Mouse (Mus musculus) midbrain, embryonic 10.5 days (tissue): ENCODE measurements around the gene Ube2l6. TPM values are rescaled to one million over a fixed set of nuclear protein-coding genes. Genes with fewer than 3 reads are reported as not detected.

Experiments
- DNase-seq: peaks from one replicate; pipeline ENCODE4 v3.0.0-alpha.2; 2017; ENCODE audit warnings: low spot score
- H3K27ac ChIP-seq: fragments of 300-500 bp; sonication (generic); replicated peaks from 2 replicates; pipeline ENCODE4 v1.5.1; 2016; ENCODE audit warnings: mild to moderate bottlenecking
- H3K27me3 ChIP-seq: fragments of 300-500 bp; sonication (generic); 2 replicates; pipeline ENCODE4 v1.6.1; 2016; ENCODE audit warnings: low read depth, mild to moderate bottlenecking; ENCODE audit not compliant: poor library complexity, severe bottlenecking
- H3K36me3 ChIP-seq: fragments of 300-500 bp; sonication (generic); 2 replicates; pipeline ENCODE4 v1.6.1; 2016; ENCODE audit warnings: mild to moderate bottlenecking, moderate library complexity
- H3K4me1 ChIP-seq: fragments of 300-500 bp; sonication (generic); 2 replicates; pipeline ENCODE4 v1.6.1; 2016
- H3K4me3 ChIP-seq: fragments of 300-500 bp; sonication (generic); 2 replicates; pipeline ENCODE4 v1.5.1; 2016; ENCODE audit warnings: mild to moderate bottlenecking, moderate library complexity
- H3K9me3 ChIP-seq: fragments of 300-500 bp; sonication (generic); replicated peaks from 2 replicates; pipeline ENCODE4 v1.6.1; 2016; ENCODE audit warnings: mild to moderate bottlenecking
- WGBS: fragments of 180-500 bp; shearing (Covaris S2); methylation state at CpG from one replicate; pipeline ENCODE4 v1.1.7; 2016; 5-methylcytosine and 5-hydroxymethylcytosine counted together
- polyA plus RNA-seq: library from polyadenylated mRNA; unstranded; fragments of >200 nt; fragmentation: Nextera tagmentation; extraction: Ambion mirVana; gene quantifications from 2 replicates; pipeline ENCODE4 v1.2.1, GENCODE M21; 2016

The Ube2l6 gene
- polyA plus RNA-seq, 1 experiment from 2014 or later, result 33.0 TPM

GRCm38 (mm10) chr2:84774751-84775150 lies 23.9 kb upstream of the Ube2l6 start:
- no peaks in the 10 kb centered on the region for H3K9me3 ChIP-seq
- H3K27me3 ChIP-seq, result 0 out of 2 replicates have a peak, but pooled peaks cover 4% of the 10 kb centered on the region
- H3K4me3 ChIP-seq, result peak overlapping the region; percentile 49
- peaks cover 34% of the 10 kb centered on the region for H3K4me1 ChIP-seq
- DNase-seq, result peak; percentile 88
- H3K36me3 ChIP-seq, result peaks cover 4% of the 10 kb centered on the region; the same call in 1 of the 2 replicates
- WGBS, result under 1% methylated on average over 14 of the region's 15 CpGs
- H3K27ac ChIP-seq, result peak overlapping the region; percentile 91

- 0 out of 2 replicates have a peak, but pooled peaks cover 4% of the 10 kb centered on the region for H3K27me3 ChIP-seq
- 63% methylated on average over 9 of the region's 9 CpGs for WGBS
- no peaks in the 10 kb centered on the region for H3K36me3 ChIP-seq
- DNase-seq, result peak; percentile 26
- peak within 1 kb of the TSS; percentile 49 for H3K4me3 ChIP-seq
- no peaks in the 10 kb centered on the region for H3K9me3 ChIP-seq
- peak within 1 kb of the TSS; percentile 91 for H3K27ac ChIP-seq
- peaks cover 34% of the 10 kb centered on the region for H3K4me1 ChIP-seq
Observed at GRCm38 (mm10) chr2:84775241-84775640, 23.4 kb upstream of the Ube2l6 start, which contains the start of gene Serping1. Gene Serping1, minus strand, starts transcription at chr2:84775444.

DNA sequence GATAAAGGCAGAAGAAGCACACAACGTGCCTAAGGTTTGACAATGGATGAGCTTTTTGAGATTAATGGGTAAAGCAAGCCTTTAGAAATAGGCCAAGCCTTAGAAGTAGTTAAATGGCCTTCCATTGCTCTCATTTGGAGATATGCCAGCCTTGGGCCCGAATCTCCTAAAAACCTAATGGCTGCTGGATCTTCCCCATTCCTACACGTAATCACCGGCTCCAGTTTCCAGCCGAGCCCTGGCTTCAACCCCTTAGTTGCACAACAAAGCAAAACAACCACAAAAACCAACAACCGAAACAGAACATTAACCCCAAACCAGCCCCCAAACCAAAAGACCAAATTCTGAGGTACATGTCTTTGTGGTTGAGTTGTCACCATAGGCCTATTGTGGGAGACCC lies 23.0 kb upstream of the Ube2l6 start:
- Histone ChIP-seq H3K27ac (peak overlapping the region; percentile 91), H3K27me3 (0 out of 2 replicates have a peak, but pooled peaks cover 4% of the 10 kb centered on the region), H3K36me3 (no peaks in the 10 kb centered on the region), H3K4me1 (peaks cover 34% of the 10 kb centered on the region), H3K9me3 (no peaks in the 10 kb centered on the region), H3K4me3 (no peak overlapping the region)
- 84% methylated on average over 6 of the region's 6 CpGs for WGBS
- no peak for DNase-seq

DNA sequence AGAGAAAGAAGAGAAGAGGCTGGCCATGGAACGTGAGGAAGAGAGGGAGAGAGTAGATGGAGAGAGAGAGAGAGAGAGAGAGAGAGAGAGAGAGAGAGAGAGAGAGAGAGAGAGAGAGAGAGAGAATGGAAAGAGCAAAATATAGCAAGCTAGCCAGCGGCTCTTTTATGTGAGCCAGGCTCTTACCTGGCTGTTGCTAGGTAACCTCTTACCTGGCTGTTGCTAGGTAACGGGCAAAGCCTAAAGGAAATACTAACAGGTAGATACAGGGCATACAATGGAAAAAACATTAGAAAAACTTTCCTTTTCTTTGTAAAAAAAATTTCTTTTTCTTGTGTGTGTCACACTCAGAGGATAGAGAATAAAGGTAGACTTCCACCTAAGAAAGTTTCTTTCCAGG lies 20.9 kb upstream of the Ube2l6 start:
- Histone ChIP-seq H3K27me3 (0 out of 2 replicates have a peak, but pooled peaks cover 4% of the 10 kb centered on the region), H3K9me3 (no peaks in the 10 kb centered on the region), H3K4me1 (peaks cover 34% of the 10 kb centered on the region), H3K4me3 (no peak overlapping the region), H3K27ac (peak overlapping the region; percentile 46), H3K36me3 (no peaks in the 10 kb centered on the region)
- DNase-seq, result no peak
- 61% methylated on average over 3 of the region's 3 CpGs for WGBS

DNA sequence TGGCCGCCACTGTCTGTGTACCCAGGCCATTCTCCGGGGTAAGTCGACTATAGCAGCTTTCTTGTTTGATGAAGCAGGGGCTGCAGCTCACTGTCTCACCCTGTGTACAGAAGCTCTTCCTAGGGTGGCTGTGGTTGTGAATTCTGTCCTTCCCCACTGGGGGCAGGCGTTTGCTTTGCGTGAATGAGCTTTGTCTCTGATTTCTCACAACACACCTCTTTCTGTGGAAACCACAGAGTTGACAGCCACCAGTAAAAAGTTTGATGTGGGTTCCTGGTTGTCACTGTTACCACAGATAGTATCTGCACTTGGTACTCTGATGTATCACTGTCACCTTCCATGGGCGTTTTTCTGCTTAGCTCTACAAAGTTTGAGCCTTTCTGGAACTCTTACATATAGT lies 19.4 kb upstream of the Ube2l6 start:
- WGBS, result 63% methylated on average over 6 of the region's 6 CpGs
- DNase-seq, result no peak
- Histone ChIP-seq H3K27ac (no peak overlapping the region), H3K4me1 (peaks cover 21% of the 10 kb centered on the region), H3K4me3 (no peak overlapping the region), H3K27me3 (no peaks in the 10 kb centered on the region), H3K9me3 (no peaks in the 10 kb centered on the region), H3K36me3 (no peaks in the 10 kb centered on the region)

DNA sequence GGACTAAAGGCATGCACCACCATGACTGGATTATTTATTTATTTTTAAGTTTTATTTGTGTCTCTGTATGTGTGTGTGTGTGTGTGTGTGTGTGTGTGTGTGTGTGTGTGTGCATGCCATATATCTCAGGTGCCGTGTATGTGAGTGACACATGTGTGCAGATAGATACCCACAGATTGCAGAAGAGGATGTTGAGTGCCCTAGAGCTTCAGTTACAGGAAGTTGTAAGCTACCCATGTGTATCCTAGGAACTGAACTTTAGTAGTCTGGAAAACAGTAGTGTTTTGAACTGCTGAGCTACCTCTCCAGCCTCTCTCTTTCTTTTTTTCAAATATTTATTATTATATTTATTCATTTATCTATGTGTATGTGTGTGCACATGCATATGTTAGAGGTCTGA lies 15.3 kb upstream of the Ube2l6 start:
- H3K36me3 ChIP-seq, result no peaks in the 10 kb centered on the region
- no peaks in the 10 kb centered on the region for H3K9me3 ChIP-seq
- H3K27me3 ChIP-seq, result no peaks in the 10 kb centered on the region
- no peaks in the 10 kb centered on the region for H3K4me1 ChIP-seq
- DNase-seq, result no peak
- H3K27ac ChIP-seq, result no peak overlapping the region
- H3K4me3 ChIP-seq, result no peak overlapping the region
- 90% methylated on average over 1 of the region's 1 CpGs for WGBS

DNA sequence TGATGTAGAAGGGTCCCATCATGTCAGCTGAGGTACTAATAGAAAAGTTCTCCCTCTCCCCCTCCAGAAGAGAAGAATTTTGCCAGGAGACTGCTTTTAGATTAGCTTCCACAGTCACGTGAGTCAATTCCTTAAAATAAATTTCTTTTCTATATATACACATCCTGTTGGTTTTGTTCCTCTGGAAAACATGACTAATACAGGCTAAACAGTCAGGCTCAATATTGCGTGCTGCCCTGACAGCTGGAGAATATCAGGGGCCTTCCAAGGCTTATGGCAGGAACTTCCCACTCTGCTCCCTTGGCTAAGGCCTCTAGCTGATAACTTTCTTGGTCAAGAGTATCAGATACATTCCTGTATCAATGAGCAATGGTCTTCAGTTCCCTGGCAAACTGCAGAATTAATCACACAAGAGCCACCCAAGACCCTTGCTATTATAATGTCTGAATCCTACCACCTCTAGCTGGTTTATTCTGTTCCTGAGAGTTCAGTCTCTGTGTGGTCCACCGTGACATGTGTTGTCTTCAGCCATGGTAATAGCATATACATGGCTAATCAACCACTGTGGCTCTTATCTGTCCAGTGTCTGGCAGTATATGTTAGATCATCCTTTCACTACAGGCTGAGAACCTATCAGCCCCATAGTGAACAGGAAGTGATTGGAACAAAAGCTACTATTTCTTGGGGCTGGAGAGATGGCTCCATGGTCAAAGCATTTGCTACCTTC lies 14.6 kb upstream of the Ube2l6 start:
- H3K36me3 ChIP-seq, result no peaks in the 10 kb centered on the region
- no peak for DNase-seq
- no peaks in the 10 kb centered on the region for H3K27me3 ChIP-seq
- H3K4me1 ChIP-seq, result no peaks in the 10 kb centered on the region
- 88% methylated on average over 3 of the region's 3 CpGs for WGBS
- H3K4me3 ChIP-seq, result no peak overlapping the region
- H3K27ac ChIP-seq, result no peak overlapping the region
- H3K9me3 ChIP-seq, result no peaks in the 10 kb centered on the region

DNA sequence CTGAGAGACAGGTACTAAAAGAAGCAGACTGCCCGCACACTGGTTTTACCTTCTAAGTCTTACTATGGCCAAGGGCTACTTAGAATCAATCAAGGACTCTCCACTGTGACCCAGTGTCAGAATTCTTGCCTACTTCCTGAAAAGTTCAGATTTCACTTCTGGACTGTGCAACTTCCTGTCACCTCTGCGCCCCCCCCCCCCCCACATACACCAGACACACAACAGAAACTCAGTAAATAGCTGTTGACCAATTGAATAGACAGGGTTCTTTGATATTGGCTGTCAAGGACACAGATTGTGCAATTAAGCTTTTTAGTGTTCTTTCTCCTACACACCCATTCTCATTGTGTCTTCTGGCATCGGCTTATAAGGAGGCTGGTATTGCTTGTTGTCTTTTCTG lies 10.3 kb upstream of the Ube2l6 start:
- no peak for DNase-seq
- 85% methylated on average over 3 of the region's 3 CpGs for WGBS
- Histone ChIP-seq H3K4me1 (0 out of 2 replicates have a peak, but pooled peaks cover 8% of the 10 kb centered on the region), H3K9me3 (no peaks in the 10 kb centered on the region), H3K27ac (no peak overlapping the region), H3K36me3 (no peaks in the 10 kb centered on the region), H3K27me3 (no peaks in the 10 kb centered on the region), H3K4me3 (no peak overlapping the region)

DNA sequence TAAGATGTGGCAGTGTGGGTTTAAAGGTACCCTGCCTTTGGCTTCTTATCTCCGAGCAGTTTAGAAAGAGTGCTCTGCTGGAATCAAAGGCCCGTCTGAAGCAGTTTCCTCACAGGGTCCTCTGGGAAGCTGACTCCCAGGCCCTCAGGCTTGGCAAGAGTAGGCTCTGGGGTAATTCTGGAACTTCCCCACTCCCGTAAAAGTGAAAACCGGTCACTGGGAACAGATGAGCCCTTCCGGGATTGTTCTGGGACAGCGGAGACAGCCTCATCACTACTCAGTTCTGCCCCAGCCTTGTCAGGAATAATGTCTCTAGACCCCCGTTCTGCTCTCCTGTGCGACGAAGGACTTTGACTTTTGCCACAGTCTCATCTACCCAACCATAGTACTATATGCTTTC lies 8.2 kb upstream of the Ube2l6 start:
- DNase-seq, result no peak
- no peaks in the 10 kb centered on the region for H3K36me3 ChIP-seq
- no peak overlapping the region for H3K4me3 ChIP-seq
- H3K4me1 ChIP-seq, result 0 out of 2 replicates have a peak, but pooled peaks cover 8% of the 10 kb centered on the region
- WGBS, result 55% methylated on average over 9 of the region's 9 CpGs
- H3K9me3 ChIP-seq, result peaks cover 14% of the 10 kb centered on the region; the same call in 1 of the 2 replicates
- H3K27me3 ChIP-seq, result no peaks in the 10 kb centered on the region
- no peak overlapping the region for H3K27ac ChIP-seq

- 91% methylated on average over 3 of the region's 3 CpGs for WGBS
Observed at GRCm38 (mm10) chr2:84792516-84792915, 6.1 kb upstream of the Ube2l6 start.

DNA sequence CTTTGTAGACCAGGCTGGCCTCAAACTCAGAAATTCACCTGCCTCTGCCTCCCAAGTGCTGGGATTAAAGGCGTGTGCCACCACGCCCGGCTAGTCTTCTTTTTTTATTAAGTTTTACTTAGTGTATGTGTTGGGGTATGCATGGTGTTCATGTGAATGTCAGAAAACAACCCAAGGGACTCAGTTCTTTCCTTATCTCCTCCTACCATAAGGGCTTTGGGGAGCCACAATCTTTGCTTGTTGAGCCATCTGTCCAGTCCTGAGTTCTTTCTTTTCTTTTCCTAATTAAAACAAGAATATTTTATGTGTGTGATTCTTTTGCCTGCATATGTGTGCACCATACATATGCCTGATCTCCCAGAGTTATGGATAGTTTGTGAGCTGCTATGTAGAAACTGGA lies 5.5 kb upstream of the Ube2l6 start:
- Histone ChIP-seq H3K27me3 (no peaks in the 10 kb centered on the region), H3K36me3 (no peaks in the 10 kb centered on the region), H3K27ac (no peak overlapping the region), H3K9me3 (peaks cover 20% of the 10 kb centered on the region; the same call in 1 of the 2 replicates), H3K4me3 (no peak overlapping the region), H3K4me1 (peaks cover 14% of the 10 kb centered on the region; the same call in 1 of the 2 replicates)
- no peak for DNase-seq
- WGBS, result 92% methylated on average over 3 of the region's 3 CpGs

More at GRCm38 (mm10) chr2:84792516-84792915, 6.1 kb upstream of the Ube2l6 start:
- Histone ChIP-seq H3K27me3 (no peaks in the 10 kb centered on the region), H3K4me1 (0 out of 2 replicates have a peak, but pooled peaks cover 8% of the 10 kb centered on the region), H3K36me3 (no peaks in the 10 kb centered on the region), H3K4me3 (no peak overlapping the region), H3K9me3 (peaks cover 20% of the 10 kb centered on the region; the same call in 1 of the 2 replicates), H3K27ac (no peak overlapping the region)
- DNase-seq, result no peak

- 88% methylated on average over 3 of the region's 3 CpGs for WGBS
Observed at GRCm38 (mm10) chr2:84793871-84794270, 4.8 kb upstream of the Ube2l6 start.

More at GRCm38 (mm10) chr2:84793871-84794270, 4.8 kb upstream of the Ube2l6 start:
- DNase-seq, result no peak
- Histone ChIP-seq H3K9me3 (peaks cover 20% of the 10 kb centered on the region; the same call in 1 of the 2 replicates), H3K27ac (no peak overlapping the region), H3K36me3 (no peaks in the 10 kb centered on the region), H3K27me3 (no peaks in the 10 kb centered on the region), H3K4me1 (peaks cover 17% of the 10 kb centered on the region; the same call in 1 of the 2 replicates), H3K4me3 (no peak overlapping the region)
